Mouse (Mus musculus) layer of hippocampus, postnatal 10 days (tissue): Measurements from ENCODE around the gene Aacs. TPM values are rescaled to one million over a fixed set of nuclear protein-coding genes. Genes with fewer than 3 reads are reported as not detected.
"Not testable (repeated sequence)": the region's sequence is repeated elsewhere in the genome, so short reads cannot be mapped to it uniquely, and the experiment has no call there.

Experiments
- DNase-seq, 2 experiments: peaks; one replicate each; pipeline ENCODE4 v3.0.0; 2021; ENCODE audit warnings: low spot score in 2 of 2
- total RNA-seq, 2 experiments: library from RNA; stranded (reverse); gene quantifications; 2 replicates each; pipeline ENCODE4 v1.2.3; 2021

The Aacs gene
- total RNA-seq, 2 experiments from 2014 or later = 94.5 to 106 TPM

- no peak for DNase-seq
These were observed 10.4 kb upstream of the Aacs start for GRCm38 (mm10) chr5:125465192-125465591.

GRCm38 (mm10) chr5:125465701-125466106 is 9.9 kb upstream of the Aacs start:
- peak; percentile 91 to 95 for DNase-seq

GRCm38 (mm10) chr5:125466483-125466882 is 9.1 kb upstream of the Aacs start:
- DNase-seq = no peak

GRCm38 (mm10) chr5:125467261-125467660 is 8.4 kb upstream of the Aacs start:
- no peak for DNase-seq

GRCm38 (mm10) chr5:125470713-125471112 is 4.9 kb upstream of the Aacs start:
- DNase-seq = no peak

- DNase-seq = no peak
These were observed 2.7 kb upstream of the Aacs start for GRCm38 (mm10) chr5:125472796-125473475.

GRCm38 (mm10) chr5:125475030-125475429 is 584 bp upstream of the Aacs start:
- DNase-seq = no peak

GRCm38 (mm10) chr5:125476286-125476625 is 642 bp downstream of the Aacs start:
- DNase-seq = peak; percentile 63 to 72

- DNase-seq = peak in 1 of 2 experiments; percentile 29
These were observed 1.2 kb downstream of the Aacs start for GRCm38 (mm10) chr5:125476799-125477198.

- DNase-seq = no peak
These were observed 1.9 kb downstream of the Aacs start for GRCm38 (mm10) chr5:125477533-125477932.

GRCm38 (mm10) chr5:125478037-125478436 is 2.4 kb downstream of the Aacs start:
- no peak for DNase-seq

- no peak for DNase-seq
These were observed 3.8 kb downstream of the Aacs start for GRCm38 (mm10) chr5:125479376-125479775.

- DNase-seq = no peak
These were observed 5.0 kb downstream of the Aacs start for GRCm38 (mm10) chr5:125480434-125481231.

- no peak for DNase-seq
These were observed 6.9 kb downstream of the Aacs start for GRCm38 (mm10) chr5:125482474-125482873.

- DNase-seq = no peak
These were observed 8.3 kb downstream of the Aacs start for GRCm38 (mm10) chr5:125483712-125484611.

GRCm38 (mm10) chr5:125485031-125485778 is 9.6 kb downstream of the Aacs start:
- DNase-seq = no peak

GRCm38 (mm10) chr5:125486088-125486487 is 10.5 kb downstream of the Aacs start:
- DNase-seq = no peak

- DNase-seq = no peak
These were observed 11.9 kb downstream of the Aacs start for GRCm38 (mm10) chr5:125487375-125488115.

- no peak for DNase-seq
These were observed 12.5 kb downstream of the Aacs start for GRCm38 (mm10) chr5:125488116-125488455.

- DNase-seq = not testable (repeated sequence)
These were observed 13.3 kb downstream of the Aacs start for GRCm38 (mm10) chr5:125488953-125489352.
